Mouse (Mus musculus): ENCODE data around the gene Srsf5. TPM values are rescaled to one million over a fixed set of nuclear protein-coding genes. Genes with fewer than 3 reads are reported as not detected.

The Srsf5 gene
- total RNA-seq, 2 experiments from 2014 or later, result 356 to 358 TPM

- no peak overlapping the region for H3K4me3 ChIP-seq
- TF ChIP-seq CTCF (conservative IDR thresholded peaks at IDR 0.05), result no peak
- DNase-seq (ENCODE audit: low spot score in 2 of 2), result no peak
- H3K27ac ChIP-seq, result no peak overlapping the region
Observed at GRCm38 (mm10) chr12:80990901-80991445, 45.7 kb downstream of the Srsf5 start.

GRCm38 (mm10) chr12:80991806-80992205 lies 46.5 kb downstream of the Srsf5 start:
- no peak overlapping the region for H3K4me3 ChIP-seq
- no peak overlapping the region for H3K27ac ChIP-seq
- DNase-seq (ENCODE audit: low spot score in 2 of 2), result no peak
- no peak for TF ChIP-seq CTCF (conservative IDR thresholded peaks at IDR 0.05)

DNA sequence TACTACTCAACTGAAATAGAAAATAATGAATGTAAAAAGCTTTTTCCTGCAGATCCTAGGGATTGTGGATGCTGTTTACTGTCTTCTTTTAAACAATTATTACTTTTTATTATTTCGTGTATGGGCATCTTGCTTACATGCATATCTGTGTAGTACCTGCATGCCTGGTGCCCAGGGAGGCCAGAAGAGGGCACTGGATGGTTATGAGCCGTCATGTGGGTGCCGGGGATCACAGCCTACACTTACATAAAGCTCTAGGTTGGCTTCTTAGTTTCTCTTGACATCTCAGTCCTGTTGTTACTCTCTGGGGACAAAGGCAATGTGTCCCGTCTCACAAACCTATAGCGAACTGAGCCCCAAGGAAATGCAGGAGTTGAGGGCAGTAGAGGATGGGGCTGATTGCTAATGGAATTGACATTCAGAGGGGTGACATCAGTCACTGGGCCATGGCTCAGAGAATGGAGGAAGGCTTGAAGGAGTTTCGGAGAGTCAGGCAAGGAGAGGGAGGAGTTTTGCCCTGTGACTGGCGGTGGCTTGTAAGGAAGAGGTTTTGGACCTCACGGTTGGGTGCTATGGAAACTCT lies 47.3 kb downstream of the Srsf5 start:
- peak; percentile 55 for TF ChIP-seq CTCF (conservative IDR thresholded peaks at IDR 0.05)
- Histone ChIP-seq H3K27ac (no peak overlapping the region), H3K4me3 (no peak overlapping the region)
- no peak for DNase-seq (ENCODE audit: low spot score in 2 of 2)

DNA sequence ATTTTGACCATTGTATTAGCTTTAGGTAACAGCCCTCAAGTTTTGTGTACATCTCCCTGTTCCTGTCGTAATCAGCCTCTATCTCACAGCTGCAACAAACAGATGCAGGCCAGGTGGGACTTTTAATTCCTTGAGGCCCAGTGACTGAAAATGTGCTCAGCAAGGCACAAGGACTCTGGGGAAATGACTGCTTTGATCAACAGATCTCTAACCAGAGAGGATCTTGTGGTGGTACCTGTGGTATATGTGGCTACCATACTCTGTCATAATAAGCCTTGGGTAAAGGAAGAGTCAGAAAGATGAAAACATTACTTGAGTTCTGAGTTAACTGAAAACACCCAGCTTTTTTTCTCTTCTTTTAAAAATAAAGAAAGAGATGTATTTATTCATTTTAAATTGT lies 48.5 kb downstream of the Srsf5 start:
- Histone ChIP-seq H3K4me3 (no peak overlapping the region), H3K27ac (no peak overlapping the region)
- DNase-seq (ENCODE audit: low spot score in 2 of 2), result no peak
- TF ChIP-seq CTCF (conservative IDR thresholded peaks at IDR 0.05), result no peak

DNA sequence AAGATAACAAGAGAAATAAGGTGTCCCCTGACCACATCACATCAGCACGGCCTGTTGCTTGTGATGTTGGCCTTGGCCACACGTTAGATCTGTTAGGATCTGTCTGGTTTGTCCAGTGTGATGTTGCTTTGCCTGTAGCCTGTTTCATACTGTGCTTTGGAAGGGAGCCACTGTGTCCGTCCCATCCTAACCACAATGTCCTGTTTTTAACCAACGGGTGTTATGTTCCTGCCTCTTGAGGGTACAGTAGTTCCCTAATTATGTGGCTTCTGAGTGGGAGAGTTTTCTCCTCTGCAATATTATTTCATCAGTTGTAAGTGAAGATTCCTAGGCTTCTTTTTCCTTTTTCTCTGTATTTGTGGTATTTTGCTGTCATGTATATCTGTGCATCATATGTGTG lies 50.0 kb downstream of the Srsf5 start:
- Histone ChIP-seq H3K27ac (no peak overlapping the region), H3K4me3 (no peak overlapping the region)
- DNase-seq (ENCODE audit: low spot score in 2 of 2), result no peak
- no peak for TF ChIP-seq CTCF (conservative IDR thresholded peaks at IDR 0.05)

GRCm38 (mm10) chr12:80997652-80998051 lies 52.3 kb downstream of the Srsf5 start:
- TF ChIP-seq CTCF (conservative IDR thresholded peaks at IDR 0.05), result no peak
- Histone ChIP-seq H3K27ac (no peak overlapping the region), H3K4me3 (no peak overlapping the region)
- no peak for DNase-seq (ENCODE audit: low spot score in 2 of 2)

- TF ChIP-seq CTCF (conservative IDR thresholded peaks at IDR 0.05), result no peak
- Histone ChIP-seq H3K27ac (no peak overlapping the region), H3K4me3 (no peak overlapping the region)
- no peak for DNase-seq (ENCODE audit: low spot score in 2 of 2)
Observed at GRCm38 (mm10) chr12:80998528-80999221, 53.4 kb downstream of the Srsf5 start.

Other genes with a start within 250 kb of the Srsf5 start
- gene Ccdc177, start 184.8 kb upstream of the Srsf5 start, total RNA-seq (2021), result 10 to 100 TPM; 18.4 to 18.6 TPM
- 10 to 100 TPM; 71.6 to 72.1 TPM for gene Susd6, start 155.0 kb upstream of the Srsf5 start, total RNA-seq (2021)
- gene Slc10a1, start 23.2 kb downstream of the Srsf5 start, total RNA-seq (2021), result not detected
- gene Smoc1, start 81.3 kb downstream of the Srsf5 start, total RNA-seq (2021), result 1 to 10 TPM; 7.6 to 8.0 TPM